Mouse (Mus musculus): ENCODE results near the gene Bax. TPM values are rescaled to one million over a fixed set of nuclear protein-coding genes. Genes with fewer than 3 reads are reported as not detected.
A peak's percentile ranks its signal among the peaks of the same experiment; 100 is the strongest.
"Not testable (repeated sequence)": the region's sequence is repeated elsewhere in the genome, so short reads cannot be mapped to it uniquely, and the experiment has no call there.

The Bax gene
- polyA plus RNA-seq, 1 experiment from 2014 or later, result 265 TPM

- no peaks in the 10 kb centered on the region for H3K9me3 ChIP-seq (replicated peaks)
- 79% methylated on average over 7 of the region's 7 CpGs for WGBS
- peaks cover 82% of the 10 kb centered on the region for H3K36me3 ChIP-seq
- H3K4me3 ChIP-seq, result peak overlapping the region; percentile 71
- peaks cover 50% of the 10 kb centered on the region for H3K4me1 ChIP-seq
- peak overlapping the region; percentile 91 for H3K27ac ChIP-seq (replicated peaks)
- no peak for DNase-seq (ENCODE audit: low spot score)
- H3K27me3 ChIP-seq (ENCODE audit: low read depth, poor library complexity, severe bottlenecking), result no peaks in the 10 kb centered on the region
These were observed 6.3 kb downstream of the Bax start for GRCm38 (mm10) chr7:45460377-45460776.

- not testable (repeated sequence) for H3K27me3 ChIP-seq (ENCODE audit: low read depth, poor library complexity, severe bottlenecking); H3K9me3 ChIP-seq (replicated peaks)
- Histone ChIP-seq H3K4me1 (peaks cover 44% of the 10 kb centered on the region), H3K4me3 (peak within 1 kb of the TSS; percentile 71), H3K27ac (replicated peaks) (peak within 1 kb of the TSS; percentile 91), H3K36me3 (peaks cover 82% of the 10 kb centered on the region)
- WGBS, result 0% methylated on average over 34 of the region's 37 CpGs
- peak; percentile 98 for DNase-seq (ENCODE audit: low spot score)
These were observed 7.0 kb downstream of the Bax start, which contains the start of gene Ftl1 for GRCm38 (mm10) chr7:45459564-45460140. Ftl1 (minus strand) TSS chr7:45459884.

- Histone ChIP-seq H3K9me3 (replicated peaks) (no peaks in the 10 kb centered on the region), H3K4me1 (peaks cover 44% of the 10 kb centered on the region), H3K27me3 (ENCODE audit: low read depth, poor library complexity, severe bottlenecking) (no peaks in the 10 kb centered on the region), H3K36me3 (peaks cover 82% of the 10 kb centered on the region), H3K4me3 (peak overlapping the region; percentile 71), H3K27ac (replicated peaks) (peak overlapping the region; percentile 91)
- peak; percentile 89 for DNase-seq (ENCODE audit: low spot score)
- under 1% methylated on average over 43 of the region's 43 CpGs for WGBS
These were observed 7.7 kb downstream of the Bax start for GRCm38 (mm10) chr7:45458748-45459563.

- peak overlapping the region; percentile 71 for H3K4me3 ChIP-seq
- WGBS, result 75% methylated on average over 10 of the region's 10 CpGs
- H3K4me1 ChIP-seq, result peaks cover 44% of the 10 kb centered on the region
- H3K27me3 ChIP-seq (ENCODE audit: low read depth, poor library complexity, severe bottlenecking), result no peaks in the 10 kb centered on the region
- DNase-seq (ENCODE audit: low spot score), result peak; percentile 36
- peaks cover 80% of the 10 kb centered on the region for H3K36me3 ChIP-seq
- H3K9me3 ChIP-seq (replicated peaks), result no peaks in the 10 kb centered on the region
- 0 out of 2 replicates have a peak overlapping the region, but pooled peaks have one; percentile 4 for H3K27ac ChIP-seq (replicated peaks)
These were observed 9.3 kb downstream of the Bax start for GRCm38 (mm10) chr7:45457204-45458060.

GRCm38 (mm10) chr7:45456721-45457203 is 9.9 kb downstream of the Bax start:
- Histone ChIP-seq H3K9me3 (replicated peaks) (no peaks in the 10 kb centered on the region), H3K4me3 (peak overlapping the region; percentile 71), H3K27me3 (ENCODE audit: low read depth, poor library complexity, severe bottlenecking) (no peaks in the 10 kb centered on the region), H3K36me3 (peaks cover 80% of the 10 kb centered on the region), H3K27ac (replicated peaks) (0 out of 2 replicates have a peak overlapping the region, but pooled peaks have one; percentile 4), H3K4me1 (peaks cover 41% of the 10 kb centered on the region)
- DNase-seq (ENCODE audit: low spot score), result no peak
- 64% methylated on average over 9 of the region's 9 CpGs for WGBS

GRCm38 (mm10) chr7:45455932-45456696 is 10.6 kb downstream of the Bax start:
- Histone ChIP-seq H3K4me1 (peaks cover 40% of the 10 kb centered on the region), H3K9me3 (replicated peaks) (no peaks in the 10 kb centered on the region), H3K27ac (replicated peaks) (no peak overlapping the region), H3K27me3 (ENCODE audit: low read depth, poor library complexity, severe bottlenecking) (no peaks in the 10 kb centered on the region), H3K4me3 (no peak overlapping the region), H3K36me3 (peaks cover 77% of the 10 kb centered on the region)
- 85% methylated on average over 13 of the region's 13 CpGs for WGBS
- DNase-seq (ENCODE audit: low spot score), result no peak

GRCm38 (mm10) chr7:45454971-45455370 is 11.7 kb downstream of the Bax start:
- H3K27ac ChIP-seq (replicated peaks), result no peak overlapping the region
- no peak overlapping the region for H3K4me3 ChIP-seq
- no peaks in the 10 kb centered on the region for H3K27me3 ChIP-seq (ENCODE audit: low read depth, poor library complexity, severe bottlenecking)
- 90% methylated on average over 15 of the region's 15 CpGs for WGBS
- peaks cover 28% of the 10 kb centered on the region for H3K4me1 ChIP-seq
- DNase-seq (ENCODE audit: low spot score), result no peak
- no peaks in the 10 kb centered on the region for H3K9me3 ChIP-seq (replicated peaks)
- peaks cover 74% of the 10 kb centered on the region for H3K36me3 ChIP-seq

GRCm38 (mm10) chr7:45451344-45451982 is 15.2 kb downstream of the Bax start:
- Histone ChIP-seq H3K36me3 (peaks cover 74% of the 10 kb centered on the region), H3K4me1 (peaks cover 5% of the 10 kb centered on the region; the same call in 1 of the 2 replicates), H3K27ac (replicated peaks) (no peak overlapping the region), H3K9me3 (replicated peaks) (no peaks in the 10 kb centered on the region), H3K4me3 (no peak overlapping the region), H3K27me3 (ENCODE audit: low read depth, poor library complexity, severe bottlenecking) (no peaks in the 10 kb centered on the region)
- 52% methylated on average over 23 of the region's 23 CpGs for WGBS
- DNase-seq (ENCODE audit: low spot score), result peak; percentile 83

GRCm38 (mm10) chr7:45449974-45450373 is 16.7 kb downstream of the Bax start:
- Histone ChIP-seq H3K4me1 (peaks cover 5% of the 10 kb centered on the region; the same call in 1 of the 2 replicates), H3K27ac (replicated peaks) (no peak overlapping the region), H3K36me3 (peaks cover 72% of the 10 kb centered on the region), H3K27me3 (ENCODE audit: low read depth, poor library complexity, severe bottlenecking) (no peaks in the 10 kb centered on the region), H3K9me3 (replicated peaks) (no peaks in the 10 kb centered on the region), H3K4me3 (no peak overlapping the region)
- no peak for DNase-seq (ENCODE audit: low spot score)
- WGBS, result 97% methylated on average over 1 of the region's 1 CpGs

- H3K27ac ChIP-seq (replicated peaks), result no peak overlapping the region
- 0 out of 2 replicates have a peak overlapping the region, but pooled peaks have one; percentile 0 for H3K4me3 ChIP-seq
- 40% methylated on average over 11 of the region's 11 CpGs for WGBS
- H3K9me3 ChIP-seq (replicated peaks), result no peaks in the 10 kb centered on the region
- no peak for DNase-seq (ENCODE audit: low spot score)
- peaks cover 74% of the 10 kb centered on the region for H3K36me3 ChIP-seq
- peaks cover 5% of the 10 kb centered on the region; the same call in 1 of the 2 replicates for H3K4me1 ChIP-seq
- no peaks in the 10 kb centered on the region for H3K27me3 ChIP-seq (ENCODE audit: low read depth, poor library complexity, severe bottlenecking)
These were observed 19.2 kb downstream of the Bax start for GRCm38 (mm10) chr7:45447325-45447990.

- peaks cover 3% of the 10 kb centered on the region; the same call in 1 of the 2 replicates for H3K4me1 ChIP-seq
- H3K9me3 ChIP-seq (replicated peaks), result no peaks in the 10 kb centered on the region
- no peak overlapping the region for H3K4me3 ChIP-seq
- DNase-seq (ENCODE audit: low spot score), result no peak
- H3K27ac ChIP-seq (replicated peaks), result no peak overlapping the region
- peaks cover 71% of the 10 kb centered on the region for H3K36me3 ChIP-seq
- no peaks in the 10 kb centered on the region for H3K27me3 ChIP-seq (ENCODE audit: low read depth, poor library complexity, severe bottlenecking)
These were observed 20.1 kb downstream of the Bax start for GRCm38 (mm10) chr7:45446589-45446988.
